Mouse (Mus musculus) v-Abl transformed pro-B cells (cell line): ENCODE results near the gene Spata22.
"Not testable (repeated sequence)": the region's sequence is repeated elsewhere in the genome, so short reads cannot be mapped to it uniquely, and the experiment has no call there.

Experiments
- in situ Hi-C, 2 experiments: fragments of 400-800 bp; cut with MboI; formaldehyde crosslinking; loops; one replicate each; pipeline ENCODE4 v1.15.1; 2025; ENCODE audit not compliant: unreplicated experiment in 2 of 2

Gene Spata22

GRCm38 (mm10) chr11:73329442-73329841 lies at the start of gene Spata22, which contains the start of the genes Aspa and Gm49340:
Gene Spata22, plus strand, starts transcription at chr11:73329741.
Gene Aspa, minus strand, starts transcription at chr11:73329596.
Gene Gm49340, plus strand, starts transcription at chr11:73329741.
- in situ Hi-C loops = no loop called here

GRCm38 (mm10) chr11:73280710-73281109 lies 48.8 kb upstream of the Spata22 start:
- in situ Hi-C loops = no loop called here

GRCm38 (mm10) chr11:73281528-73282027 lies 48.0 kb upstream of the Spata22 start:
- in situ Hi-C loops = no loop called here

GRCm38 (mm10) chr11:73283369-73283768 lies 46.2 kb upstream of the Spata22 start:
- in situ Hi-C loops = no loop called here

GRCm38 (mm10) chr11:73283926-73284325 lies 45.6 kb upstream of the Spata22 start:
- in situ Hi-C loops = no loop called here

GRCm38 (mm10) chr11:73284351-73284750 lies 45.2 kb upstream of the Spata22 start:
- in situ Hi-C loops = no loop called here

GRCm38 (mm10) chr11:73289621-73290020 lies 39.9 kb upstream of the Spata22 start:
- in situ Hi-C loops = no loop called here

GRCm38 (mm10) chr11:73303123-73303522 lies 26.4 kb upstream of the Spata22 start:
- in situ Hi-C loops = no loop called here

- in situ Hi-C loops = no loop called here
These were observed 13.6 kb upstream of the Spata22 start for GRCm38 (mm10) chr11:73315961-73316360.

- in situ Hi-C loops = not testable (repeated sequence)
These were observed 11.0 kb upstream of the Spata22 start for GRCm38 (mm10) chr11:73318581-73318980.

- in situ Hi-C loops = not testable (repeated sequence)
These were observed 8.5 kb upstream of the Spata22 start for GRCm38 (mm10) chr11:73321064-73321463.

- in situ Hi-C loops = no loop called here
These were observed 5.4 kb upstream of the Spata22 start for GRCm38 (mm10) chr11:73323906-73324830.

GRCm38 (mm10) chr11:73326485-73326886 lies 3.1 kb upstream of the Spata22 start:
- in situ Hi-C loops = no loop called here

GRCm38 (mm10) chr11:73327361-73327760 lies 2.2 kb upstream of the Spata22 start:
- in situ Hi-C loops = no loop called here

- in situ Hi-C loops = no loop called here
These were observed 3.8 kb downstream of the Spata22 start for GRCm38 (mm10) chr11:73333357-73333756.

- in situ Hi-C loops = no loop called here
These were observed 7.4 kb downstream of the Spata22 start for GRCm38 (mm10) chr11:73336919-73337318.

- in situ Hi-C loops = no loop called here
These were observed 20.9 kb downstream of the Spata22 start, which contains the start of gene Olfr20 for GRCm38 (mm10) chr11:73350483-73350882. Gene Olfr20, plus strand, starts transcription at chr11:73350783.

- in situ Hi-C loops = no loop called here
These were observed 41.4 kb downstream of the Spata22 start, which contains the start of gene Olfr376 for GRCm38 (mm10) chr11:73370946-73371345. Gene Olfr376, plus strand, starts transcription at chr11:73371246.

- in situ Hi-C loops = no loop called here
These were observed 65.8 kb downstream of the Spata22 start for GRCm38 (mm10) chr11:73395374-73395773.
